Mouse (Mus musculus): ENCODE results near the gene Trak1.

Gene Trak1

GRCm38 (mm10) chr9:121443696-121444366, 146.5 kb downstream of the Trak1 start:
- DNase-seq, result peak; percentile 70

- no peak for DNase-seq
Observed at GRCm38 (mm10) chr9:121444367-121444707, 147.0 kb downstream of the Trak1 start.

GRCm38 (mm10) chr9:121445364-121445763, 148.1 kb downstream of the Trak1 start:
- DNase-seq, result peak; percentile 77

GRCm38 (mm10) chr9:121446431-121446831, 149.1 kb downstream of the Trak1 start:
- no peak for DNase-seq

- peak; percentile 60 for DNase-seq
Observed at GRCm38 (mm10) chr9:121452342-121452942, 155.1 kb downstream of the Trak1 start.

- no peak for DNase-seq
Observed at GRCm38 (mm10) chr9:121454891-121455290, 157.6 kb downstream of the Trak1 start.

GRCm38 (mm10) chr9:121456739-121457515, 159.6 kb downstream of the Trak1 start:
- DNase-seq, result no peak

GRCm38 (mm10) chr9:121458466-121458865, 161.2 kb downstream of the Trak1 start:
- DNase-seq, result peak; percentile 71

- no peak for DNase-seq
Observed at GRCm38 (mm10) chr9:121459950-121460349, 162.6 kb downstream of the Trak1 start.

GRCm38 (mm10) chr9:121460527-121460926, 163.2 kb downstream of the Trak1 start:
- DNase-seq, result no peak

- DNase-seq, result no peak
Observed at GRCm38 (mm10) chr9:121467460-121467859, 170.2 kb downstream of the Trak1 start.

- no peak for DNase-seq
Observed at GRCm38 (mm10) chr9:121469711-121470110, 172.4 kb downstream of the Trak1 start.

- no peak for DNase-seq
Observed at GRCm38 (mm10) chr9:121474771-121475170, 177.5 kb downstream of the Trak1 start.

- no peak for DNase-seq
Observed at GRCm38 (mm10) chr9:121475488-121476452, 178.5 kb downstream of the Trak1 start.

- peak; percentile 68 for DNase-seq
Observed at GRCm38 (mm10) chr9:121477305-121477911, 180.1 kb downstream of the Trak1 start.

- peak; percentile 65 for DNase-seq
Observed at GRCm38 (mm10) chr9:121479453-121479852, 182.2 kb downstream of the Trak1 start.

- DNase-seq, result no peak
Observed at GRCm38 (mm10) chr9:121487216-121487615, 189.9 kb downstream of the Trak1 start.

- DNase-seq, result no peak
Observed at GRCm38 (mm10) chr9:121491592-121492240, 194.4 kb downstream of the Trak1 start.

GRCm38 (mm10) chr9:121494006-121494767, 196.9 kb downstream of the Trak1 start:
- no peak for DNase-seq

- DNase-seq, result peak; percentile 22
Observed at GRCm38 (mm10) chr9:121495529-121495928, 198.2 kb downstream of the Trak1 start, which contains the start of gene Cck. Gene Cck (minus strand): TSS chr9:121495694.

GRCm38 (mm10) chr9:121496102-121496501, 198.8 kb downstream of the Trak1 start:
- no peak for DNase-seq

Measured in liver (tissue).